Mouse (Mus musculus): ENCODE data around the gene Lgals8. TPM values are rescaled to one million over a fixed set of nuclear protein-coding genes. Genes with fewer than 3 reads are reported as not detected.

The Lgals8 gene
- polyA plus RNA-seq, 2 experiments from 2014 or later, result 95.6 to 112 TPM

DNA sequence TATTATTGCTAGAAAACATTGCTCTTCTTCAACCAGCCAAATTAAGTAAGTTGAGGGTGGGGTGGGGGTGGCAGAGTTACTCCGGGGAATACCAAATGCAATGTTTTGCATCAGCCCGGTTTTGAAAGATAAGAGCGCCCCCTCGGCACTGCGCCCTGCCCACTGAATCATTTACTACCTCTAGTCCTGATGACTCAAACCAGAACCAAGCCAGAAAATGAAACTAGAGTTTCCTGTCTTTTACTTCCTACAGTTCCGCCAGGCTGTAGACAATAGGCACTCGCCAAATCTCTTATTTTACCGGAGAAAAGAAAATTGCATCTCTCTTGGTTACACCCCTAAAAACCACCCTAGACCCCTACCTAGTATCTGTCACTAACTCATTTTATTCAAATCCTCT is 4.3 kb downstream of the Lgals8 start:
- ATAC-seq, result peak; percentile 80

DNA sequence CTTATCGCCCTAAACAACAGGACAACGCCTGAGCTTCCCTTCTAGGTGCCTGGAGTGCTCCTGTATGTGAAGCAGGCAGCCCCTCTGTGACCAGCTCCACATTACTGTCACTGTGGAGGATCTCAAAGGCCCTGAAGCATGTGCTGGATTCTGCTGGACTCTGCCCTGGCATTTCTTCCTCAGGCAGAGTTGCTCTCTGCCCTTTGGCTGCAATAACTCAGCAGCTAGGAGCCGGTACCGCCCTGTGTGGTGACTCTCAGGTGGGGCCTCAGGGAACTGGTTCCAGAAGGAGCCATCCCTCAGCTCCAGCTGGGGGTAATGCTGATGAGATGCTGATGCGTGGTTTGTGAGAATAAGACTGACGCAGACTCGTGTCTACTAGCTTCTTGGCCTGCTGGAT is 8.0 kb downstream of the Lgals8 start:
- ATAC-seq, result no peak

DNA sequence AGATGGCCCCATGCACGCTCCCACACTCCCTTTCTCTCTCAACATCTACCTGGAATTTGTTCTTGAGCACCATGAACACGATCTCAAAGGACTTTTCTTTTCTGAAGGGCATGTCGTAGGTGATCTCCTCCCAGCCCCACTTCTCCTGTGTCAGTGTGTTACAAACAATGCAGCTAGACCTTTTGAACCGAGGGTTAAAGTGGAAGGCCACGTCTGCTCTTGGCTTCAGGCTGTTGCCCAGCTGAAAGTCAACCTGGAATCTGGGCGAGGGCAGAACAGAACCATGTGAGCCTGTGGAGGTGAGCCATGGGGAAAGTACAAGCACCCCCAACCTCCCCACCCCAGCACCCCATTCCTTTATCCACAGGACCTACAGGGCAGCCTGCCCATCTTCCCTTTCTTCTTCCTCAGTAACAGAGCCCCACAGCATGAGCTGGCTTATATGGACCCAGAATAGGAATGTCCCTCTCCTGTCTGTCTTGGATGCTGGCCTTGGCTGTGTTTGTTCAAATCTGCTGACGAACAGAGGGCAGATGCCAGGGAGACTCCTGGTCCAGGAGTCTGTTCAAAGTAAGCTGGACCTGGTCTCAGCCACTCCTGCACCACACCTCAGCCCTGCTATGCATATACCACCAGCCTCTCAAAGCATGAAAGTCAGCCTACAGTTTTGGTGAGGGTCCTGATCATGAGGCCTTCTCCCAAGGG is 9.9 kb downstream of the Lgals8 start:
- ATAC-seq, result no peak

DNA sequence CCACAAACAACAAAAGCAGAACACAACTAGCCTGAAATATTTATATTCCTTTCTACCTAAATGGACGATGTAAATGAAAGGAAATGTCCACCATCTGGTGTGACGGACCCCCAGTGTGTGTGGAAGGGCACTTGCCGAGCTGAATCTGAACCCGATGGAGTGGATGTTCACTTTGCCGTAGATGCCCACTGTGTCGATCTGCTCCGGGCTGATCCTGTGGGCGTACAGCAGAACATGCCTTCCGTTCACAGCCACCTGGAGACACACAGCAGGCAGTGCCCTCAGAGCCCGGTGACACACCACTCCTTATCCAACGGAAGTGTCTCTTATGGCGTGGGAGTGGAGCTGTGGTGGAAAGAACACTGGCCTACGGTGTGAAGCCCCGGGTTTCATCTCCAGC is 11.6 kb downstream of the Lgals8 start:
- no peak for ATAC-seq

DNA sequence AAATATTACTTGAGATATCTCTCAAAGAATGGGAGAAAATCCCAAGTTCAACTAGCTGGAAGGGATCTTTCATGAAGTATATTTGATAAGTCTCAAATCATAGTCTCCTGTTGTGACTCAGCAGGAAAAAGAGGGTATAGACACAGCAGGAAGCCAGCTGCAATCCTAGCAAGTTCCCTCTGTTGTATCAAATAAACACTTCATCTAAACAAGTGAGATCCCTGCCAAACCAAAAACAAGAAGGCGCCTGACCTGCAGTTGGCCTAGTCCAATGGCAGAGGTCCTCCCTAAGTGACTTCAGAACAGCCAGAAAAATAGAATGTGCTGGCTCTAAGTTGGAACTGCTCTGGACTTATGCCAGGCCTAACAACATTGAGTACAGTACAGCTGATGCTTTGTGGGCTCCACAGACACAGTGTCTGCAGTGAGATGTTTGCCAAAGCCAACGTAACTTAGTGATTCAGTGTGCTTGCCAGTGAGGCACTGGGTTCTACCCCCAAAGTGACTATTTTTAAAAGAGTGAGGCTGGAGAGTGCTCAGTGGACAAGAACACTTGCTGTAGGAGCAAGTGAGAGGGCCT is 22.6 kb downstream of the Lgals8 start:
- no peak for ATAC-seq

DNA sequence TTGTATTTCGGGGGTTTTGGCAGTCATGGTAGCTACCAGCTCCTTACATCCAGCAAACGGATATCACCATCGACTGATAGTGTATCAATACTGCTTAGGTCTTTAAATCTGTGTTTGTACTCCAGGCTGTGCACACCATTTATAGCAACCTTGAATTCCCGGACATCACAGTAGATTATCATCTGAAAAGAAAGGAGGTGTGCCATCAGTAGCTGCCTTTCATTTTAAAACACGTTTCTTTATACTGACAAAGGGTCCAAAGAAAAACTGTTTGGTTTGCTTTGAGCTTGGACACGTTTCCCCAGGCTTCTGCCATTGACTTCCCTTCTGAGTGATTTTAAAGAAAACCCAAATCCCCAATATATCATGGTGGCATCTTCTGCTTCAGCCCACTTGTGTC is 23.9 kb downstream of the Lgals8 start:
- ATAC-seq, result no peak

DNA sequence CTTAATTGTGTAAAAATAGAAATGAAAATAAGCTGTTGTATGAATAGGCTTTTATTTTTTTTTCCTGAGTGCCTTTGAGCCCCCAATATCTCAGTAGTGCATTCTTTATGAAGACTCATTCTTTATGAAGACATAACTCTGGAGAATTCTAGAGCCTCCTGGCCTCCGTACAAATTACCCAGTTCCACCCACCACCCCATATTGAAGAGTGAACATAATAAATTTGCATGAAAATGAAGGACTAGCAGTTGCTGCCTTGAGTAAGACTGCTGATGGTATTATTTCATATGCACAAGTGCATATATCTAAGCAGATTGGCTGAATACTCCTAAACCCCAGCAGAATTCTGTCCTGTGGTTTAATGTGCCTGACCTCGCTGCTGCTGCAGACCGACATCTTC is 25.2 kb downstream of the Lgals8 start:
- ATAC-seq, result no peak

DNA sequence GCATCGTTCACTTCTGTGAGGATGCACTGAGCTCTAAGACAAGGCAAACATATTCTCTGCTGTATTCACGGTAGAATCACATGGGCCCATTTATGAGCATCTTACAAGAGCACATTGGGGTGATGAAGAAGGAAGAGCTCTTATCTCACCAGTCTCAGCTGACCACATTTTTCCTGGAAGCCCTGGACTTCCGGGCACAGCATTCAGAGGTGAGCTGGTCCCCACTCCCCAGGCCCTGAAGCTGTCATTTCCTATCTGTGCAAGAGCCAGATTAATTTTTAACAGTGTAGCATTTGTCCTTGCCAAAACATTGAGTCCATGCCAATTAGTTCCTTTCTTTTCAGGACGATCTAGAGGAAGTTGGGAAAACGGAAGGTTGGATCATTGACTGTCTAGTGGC is 30.9 kb downstream of the Lgals8 start:
- ATAC-seq, result no peak

DNA sequence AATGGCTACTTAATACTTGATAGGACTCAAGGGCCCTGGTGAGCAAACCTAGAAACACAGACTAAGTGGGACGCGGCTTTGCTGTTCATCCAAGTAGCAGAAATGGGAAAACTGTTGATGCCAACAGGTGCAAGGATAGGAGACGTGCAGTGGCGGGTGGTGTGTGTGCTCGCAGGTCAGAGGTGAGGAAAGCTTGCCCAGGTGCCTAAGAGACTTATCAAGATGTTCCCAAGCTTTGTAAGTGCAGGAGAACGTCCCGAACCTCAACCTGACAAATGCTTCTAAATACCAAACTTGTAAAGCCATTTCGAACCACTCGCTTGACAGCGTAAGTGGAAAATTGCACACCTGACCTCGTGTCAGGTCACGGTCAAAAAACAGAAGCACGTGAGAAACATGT is 36.2 kb downstream of the Lgals8 start:
- ATAC-seq, result no peak

DNA sequence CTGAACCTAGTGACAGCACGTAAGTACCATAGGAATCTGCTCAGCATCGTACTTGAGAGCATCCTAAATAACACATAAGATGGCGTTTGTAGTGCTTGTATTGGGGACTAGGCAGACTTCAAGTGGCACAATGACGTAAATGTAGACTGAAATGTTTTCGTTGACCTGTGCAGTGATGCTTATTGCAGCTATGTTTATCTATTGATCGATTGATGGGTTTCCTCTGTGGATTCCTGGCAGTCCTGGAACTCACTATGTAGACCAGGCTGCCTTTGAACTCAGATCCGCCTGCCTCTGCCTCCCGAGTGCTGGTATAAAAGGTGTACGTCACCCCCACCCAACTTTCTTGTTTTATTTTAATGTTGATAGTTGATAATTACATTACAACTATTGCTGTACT is 44.1 kb downstream of the Lgals8 start:
- no peak for ATAC-seq

DNA sequence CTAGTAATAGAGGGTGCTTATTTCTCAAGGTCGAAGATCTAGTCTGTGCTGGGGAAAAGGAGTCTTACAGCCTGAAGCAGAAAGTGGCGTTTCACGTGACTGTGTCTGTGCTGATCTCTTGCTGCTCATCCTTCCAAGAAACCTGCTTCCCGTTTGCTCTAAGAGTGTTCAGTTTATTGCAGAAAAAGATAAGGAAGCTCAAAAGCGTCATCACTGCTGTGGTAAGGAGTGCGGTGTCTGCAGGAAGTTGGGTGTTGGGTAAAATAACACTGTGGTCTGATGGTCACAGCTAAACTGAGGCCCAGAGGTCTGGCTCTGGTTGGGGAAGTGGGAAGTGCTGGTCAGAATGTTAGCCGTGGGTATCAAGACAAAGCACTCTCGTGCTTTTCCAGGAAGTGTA is 52.7 kb downstream of the Lgals8 start:
- no peak for ATAC-seq

DNA sequence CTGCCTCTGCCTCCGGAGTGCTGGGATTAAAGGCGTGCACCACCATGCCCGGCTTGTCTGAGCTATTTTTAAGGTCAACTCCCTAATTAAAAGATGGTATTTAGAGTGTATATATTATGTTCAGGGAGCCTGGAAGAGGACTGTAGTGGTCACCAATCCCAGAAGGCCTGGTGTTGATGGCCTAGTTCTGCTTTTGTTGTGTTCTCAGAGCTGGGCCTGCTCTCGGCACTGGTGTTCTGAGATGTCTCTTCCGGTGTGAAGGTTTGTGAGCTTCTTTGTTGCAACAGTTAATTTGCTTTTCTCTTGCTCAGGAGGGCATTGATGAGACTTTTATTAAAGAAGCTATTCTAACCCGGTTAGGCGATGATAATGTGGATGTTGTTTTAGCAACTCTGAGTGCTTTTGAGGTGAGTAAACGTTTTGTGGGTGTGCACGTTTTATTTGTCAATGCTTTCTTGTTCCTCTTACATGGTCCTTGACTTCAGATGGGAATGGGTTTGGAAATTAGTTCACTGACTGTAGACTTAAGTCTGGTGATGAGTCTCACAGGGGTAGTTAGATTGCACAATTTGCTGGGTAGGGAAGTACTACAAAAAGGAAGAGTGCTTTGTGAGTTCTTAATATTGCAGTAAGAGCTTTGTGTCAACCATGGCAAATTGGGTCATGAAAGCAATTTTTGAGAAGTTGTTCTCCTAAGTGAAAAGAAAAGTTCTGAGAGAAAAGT is 56.2 kb downstream of the Lgals8 start:
- ATAC-seq, result no peak

DNA sequence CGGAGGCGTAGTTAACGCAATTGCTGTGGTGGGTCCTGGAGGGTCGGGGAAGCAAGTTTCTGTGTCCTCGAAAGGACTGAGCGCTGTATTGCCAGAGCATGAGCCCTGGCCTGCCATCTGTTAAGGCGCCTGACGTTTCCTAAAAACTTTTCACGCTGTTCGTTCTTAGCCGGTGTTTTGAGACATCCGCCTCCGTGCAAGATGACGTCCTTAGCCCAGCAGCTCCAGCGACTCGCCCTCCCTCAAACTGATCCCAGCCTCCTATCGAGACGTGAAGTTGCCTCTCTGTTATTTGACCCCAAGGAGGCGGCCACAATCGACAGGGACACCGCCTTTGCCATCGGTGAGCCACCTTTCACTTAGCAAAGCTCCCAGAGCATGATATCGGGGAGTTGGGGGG is 69.2 kb downstream of the Lgals8 start:
- ATAC-seq, result peak; percentile 10

DNA sequence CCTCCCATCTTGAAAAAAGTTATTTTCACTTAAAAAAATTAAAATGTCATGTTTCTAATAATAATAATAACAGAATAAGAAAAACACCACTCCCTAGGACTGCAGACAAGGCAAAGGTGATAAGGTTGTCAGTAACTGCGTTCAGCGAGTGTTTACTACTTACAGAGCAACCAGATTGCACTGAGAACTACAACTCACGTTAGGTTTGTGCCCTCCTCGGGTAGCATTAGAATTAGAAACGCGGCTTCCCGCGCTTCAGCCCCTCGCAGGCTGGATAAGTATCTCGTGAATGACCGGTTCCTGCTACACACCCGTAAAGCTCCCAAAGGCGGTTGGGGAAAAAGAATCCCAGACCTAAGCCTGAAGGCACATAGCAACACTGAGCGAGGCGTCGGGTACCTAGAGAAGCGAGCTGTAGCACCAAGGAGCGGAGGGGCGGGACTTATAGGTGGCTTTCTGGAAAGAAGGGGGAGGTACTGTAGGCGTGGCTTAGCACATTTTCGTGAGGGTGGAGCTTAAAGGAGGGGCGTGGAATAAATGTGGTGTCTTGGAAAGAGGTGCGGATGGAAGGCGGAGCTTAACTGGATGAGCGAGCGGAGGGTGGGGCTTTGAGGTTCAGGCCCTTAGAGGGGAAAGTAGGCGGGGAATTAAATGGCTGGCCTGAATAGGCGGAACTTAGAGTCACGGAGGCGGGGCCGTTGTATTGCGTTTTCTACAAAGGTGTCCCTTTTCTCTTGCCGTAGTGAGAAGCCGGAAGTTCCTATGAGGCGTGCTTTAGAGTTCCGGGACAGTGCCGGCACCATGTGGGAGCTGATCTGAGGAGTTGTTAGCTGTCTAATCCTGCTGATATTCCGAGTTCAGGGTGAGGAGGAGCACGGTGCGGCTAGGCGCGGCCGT is 69.9 kb downstream of the Lgals8 start, which contains the start of gene Heatr1:
TSS of gene Heatr1 (plus strand) at position 419 of the 897 bp plus-strand sequence.
- ATAC-seq, result peak; percentile 91

Other genes with a start within 250 kb of the Lgals8 start
- 10 to 100 TPM; 19.4 to 29.4 TPM for gene Mtr, start 206.8 kb downstream of the Lgals8 start, polyA plus RNA-seq (2017; shearing (Covaris generic))
- gene Actn2, start 124.2 kb downstream of the Lgals8 start, polyA plus RNA-seq (2017; shearing (Covaris generic)), result 10 to 100 TPM; 10.1 to 11.9 TPM
- gene Heatr1, start 69.9 kb downstream of the Lgals8 start, polyA plus RNA-seq (2017; shearing (Covaris generic)), result 10 to 100 TPM; 23.6 to 37.5 TPM
- 1 to 10 TPM; 1.5 to 1.6 TPM for gene Edaradd, start 55.5 kb upstream of the Lgals8 start, polyA plus RNA-seq (2017; shearing (Covaris generic))
- 1 to 10 TPM; 5.3 to 6.5 TPM for gene Ero1lb, start 100.9 kb upstream of the Lgals8 start, polyA plus RNA-seq (2017; shearing (Covaris generic))